Mouse (Mus musculus): ENCODE results near the gene Apoc3. TPM values are rescaled to one million over a fixed set of nuclear protein-coding genes. Genes with fewer than 3 reads are reported as not detected.

The Apoc3 gene
- polyA plus RNA-seq, 1 experiment from 2014 or later = not detected

DNA sequence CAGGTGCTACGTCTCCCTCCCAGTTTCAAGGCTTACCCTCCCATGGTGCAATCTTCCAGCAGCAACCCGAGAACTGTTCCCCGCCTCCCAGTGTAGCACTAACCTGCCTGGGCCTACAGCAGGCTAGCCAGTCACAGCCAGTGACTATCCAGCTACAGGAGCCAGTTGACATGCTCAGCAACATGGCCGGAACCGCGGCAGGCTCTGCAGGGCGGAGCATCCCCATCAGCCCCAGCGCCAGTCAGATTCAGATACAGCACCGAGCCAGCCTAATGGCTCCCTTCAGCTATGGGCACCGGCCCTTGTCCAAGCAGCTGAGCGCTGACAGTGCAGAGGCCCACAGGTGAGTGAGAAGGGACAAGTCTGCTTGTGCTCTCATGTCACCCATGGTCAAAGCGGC lies 25.0 kb downstream of the Apoc3 start:
- H3K4me1 ChIP-seq (replicated peaks) = no peaks in the 10 kb centered on the region
- no peak overlapping the region for H3K27ac ChIP-seq (replicated peaks)
- no peak overlapping the region for H3K4me2 ChIP-seq
- WGBS = 95% methylated on average over 12 of the region's 12 CpGs
- H3K9me3 ChIP-seq = no peaks in the 10 kb centered on the region
- H3K36me3 ChIP-seq = peaks cover 32% of the 10 kb centered on the region
- H3K27me3 ChIP-seq = no peaks in the 10 kb centered on the region
- no peak overlapping the region for H3K9ac ChIP-seq
- ATAC-seq (ENCODE audit: low FRiP score, low read depth) = no peak
- H3K4me3 ChIP-seq = no peak overlapping the region

DNA sequence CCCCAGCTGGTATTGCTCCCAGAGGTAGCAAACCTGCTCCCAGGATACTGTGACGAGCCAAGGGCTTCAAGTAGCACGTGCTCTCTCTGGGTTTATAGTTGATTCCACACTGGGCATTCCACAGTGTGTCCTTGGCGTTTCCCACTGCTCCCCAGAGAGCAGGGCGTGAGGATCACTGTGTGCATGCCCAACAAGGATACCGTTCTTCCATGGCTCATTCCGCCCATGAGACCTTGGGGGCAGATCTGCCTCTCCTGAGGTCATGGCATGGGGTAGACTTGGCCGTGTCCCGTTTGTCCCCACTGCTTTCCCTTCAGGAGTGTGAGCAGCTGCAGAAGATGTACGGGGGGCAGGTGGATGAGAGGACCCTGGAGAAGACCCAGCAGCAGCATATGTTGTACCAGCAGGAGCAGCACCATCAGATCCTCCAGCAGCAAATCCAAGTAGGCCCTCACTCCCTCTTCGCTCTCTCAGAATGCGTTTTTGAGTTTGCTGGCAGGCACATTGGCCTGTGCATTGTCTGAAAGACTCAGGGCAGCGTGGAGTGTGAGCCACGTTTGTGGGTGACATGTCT lies 26.9 kb downstream of the Apoc3 start:
- Histone ChIP-seq H3K4me1 (replicated peaks) (no peaks in the 10 kb centered on the region), H3K4me2 (no peak overlapping the region), H3K9me3 (no peaks in the 10 kb centered on the region), H3K27ac (replicated peaks) (no peak overlapping the region), H3K27me3 (no peaks in the 10 kb centered on the region), H3K4me3 (no peak overlapping the region), H3K9ac (no peak overlapping the region), H3K36me3 (peaks cover 42% of the 10 kb centered on the region)
- 82% methylated on average over 13 of the region's 13 CpGs for WGBS
- ATAC-seq (ENCODE audit: low FRiP score, low read depth) = no peak

GRCm38 (mm10) chr9:46207501-46207869 lies 28.0 kb downstream of the Apoc3 start:
- H3K27me3 ChIP-seq = no peaks in the 10 kb centered on the region
- no peak for ATAC-seq (ENCODE audit: low FRiP score, low read depth)
- no peak overlapping the region for H3K4me2 ChIP-seq
- H3K9me3 ChIP-seq = no peaks in the 10 kb centered on the region
- 93% methylated on average over 6 of the region's 6 CpGs for WGBS
- no peak overlapping the region for H3K27ac ChIP-seq (replicated peaks)
- H3K4me3 ChIP-seq = no peak overlapping the region
- H3K36me3 ChIP-seq = peaks cover 42% of the 10 kb centered on the region
- H3K9ac ChIP-seq = no peak overlapping the region
- no peaks in the 10 kb centered on the region for H3K4me1 ChIP-seq (replicated peaks)

DNA sequence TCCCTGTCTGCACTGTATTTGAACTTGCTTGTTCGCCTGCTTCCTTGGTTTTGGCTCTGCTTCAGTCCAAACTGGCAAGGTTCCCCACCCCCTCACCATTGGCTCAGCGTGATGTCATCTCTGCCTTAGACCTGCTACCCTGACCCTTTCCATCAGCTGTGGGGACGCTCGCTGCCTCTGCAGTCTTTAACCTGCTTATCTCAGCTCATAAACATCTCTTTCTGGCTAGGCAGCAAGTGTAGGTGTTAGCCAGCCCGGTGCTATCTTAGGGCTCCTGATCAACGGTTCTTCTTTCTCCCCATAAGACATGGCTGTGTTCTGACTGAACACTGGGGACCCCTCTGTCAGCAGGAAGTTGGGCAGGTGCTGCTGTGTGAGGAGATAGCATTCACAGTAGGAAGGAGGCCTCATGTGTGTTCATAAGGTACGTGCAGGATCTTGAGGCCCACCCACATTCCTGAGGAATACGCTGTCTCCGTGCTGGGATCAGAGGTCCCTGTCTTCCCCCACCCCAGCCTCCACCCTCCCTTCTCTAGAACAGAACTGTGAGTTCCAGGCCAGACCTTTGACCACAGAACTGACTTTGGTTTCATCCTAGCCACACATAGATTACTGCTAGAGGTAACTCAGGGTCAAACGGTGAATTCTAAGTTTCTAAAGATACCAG lies 28.5 kb downstream of the Apoc3 start:
- H3K27ac ChIP-seq (replicated peaks) = no peak overlapping the region
- no peak overlapping the region for H3K4me3 ChIP-seq
- no peaks in the 10 kb centered on the region for H3K9me3 ChIP-seq
- no peak overlapping the region for H3K4me2 ChIP-seq
- peaks cover 41% of the 10 kb centered on the region for H3K36me3 ChIP-seq
- H3K27me3 ChIP-seq = no peaks in the 10 kb centered on the region
- no peak overlapping the region for H3K9ac ChIP-seq
- no peaks in the 10 kb centered on the region for H3K4me1 ChIP-seq (replicated peaks)
- WGBS = 89% methylated on average over 10 of the region's 10 CpGs
- no peak for ATAC-seq (ENCODE audit: low FRiP score, low read depth)

DNA sequence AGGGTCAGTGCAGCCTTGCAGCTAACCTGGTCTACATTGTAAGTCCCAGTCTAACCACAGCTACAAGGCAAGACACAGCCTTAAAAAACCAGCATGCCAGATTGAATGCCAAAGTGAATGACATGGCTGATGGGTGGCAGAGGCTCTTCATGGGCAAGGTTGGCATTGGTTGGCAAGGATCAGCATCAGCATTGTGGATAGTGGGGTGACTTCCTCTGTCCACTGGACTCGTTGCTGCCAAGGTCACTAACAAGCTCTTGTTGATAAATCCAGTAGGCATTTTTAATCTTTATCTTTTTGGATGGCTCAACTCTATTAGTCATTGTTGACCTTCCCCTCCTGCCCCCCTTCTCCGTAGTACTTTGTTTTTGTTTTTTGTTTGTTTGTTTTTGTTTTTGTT lies 35.8 kb downstream of the Apoc3 start:
- Histone ChIP-seq H3K36me3 (peaks cover 40% of the 10 kb centered on the region), H3K27me3 (no peaks in the 10 kb centered on the region), H3K4me3 (no peak overlapping the region), H3K9me3 (no peaks in the 10 kb centered on the region), H3K4me1 (replicated peaks) (no peaks in the 10 kb centered on the region), H3K9ac (no peak overlapping the region), H3K27ac (replicated peaks) (no peak overlapping the region), H3K4me2 (no peak overlapping the region)
- ATAC-seq (ENCODE audit: low FRiP score, low read depth) = no peak
- 95% methylated on average over 2 of the region's 2 CpGs for WGBS

DNA sequence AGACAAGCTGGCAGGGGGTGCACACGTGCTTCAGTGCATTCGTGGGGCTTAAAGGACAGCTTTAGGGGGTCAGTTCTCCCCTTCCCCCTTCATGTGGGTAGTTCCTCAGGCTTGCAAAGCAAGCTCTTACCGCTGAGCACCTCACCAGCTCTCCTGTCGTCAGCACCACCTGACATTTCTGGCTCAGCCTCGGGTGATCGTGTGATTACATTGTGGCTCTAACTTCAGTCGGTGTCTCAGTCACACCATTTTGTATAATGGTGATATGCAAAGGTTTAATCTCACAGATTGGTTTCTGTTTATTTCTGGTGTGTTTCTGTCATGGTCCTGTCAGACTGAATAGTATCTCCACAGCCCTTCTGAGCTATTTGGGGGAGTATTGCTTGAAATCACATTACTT lies 36.5 kb downstream of the Apoc3 start:
- Histone ChIP-seq H3K27me3 (no peaks in the 10 kb centered on the region), H3K36me3 (peaks cover 34% of the 10 kb centered on the region), H3K9me3 (no peaks in the 10 kb centered on the region), H3K27ac (replicated peaks) (no peak overlapping the region), H3K4me2 (no peak overlapping the region), H3K4me1 (replicated peaks) (no peaks in the 10 kb centered on the region), H3K4me3 (no peak overlapping the region), H3K9ac (no peak overlapping the region)
- no peak for ATAC-seq (ENCODE audit: low FRiP score, low read depth)
- whole genome bisulfite sequencing = 83% methylated on average over 7 of the region's 7 CpGs

DNA sequence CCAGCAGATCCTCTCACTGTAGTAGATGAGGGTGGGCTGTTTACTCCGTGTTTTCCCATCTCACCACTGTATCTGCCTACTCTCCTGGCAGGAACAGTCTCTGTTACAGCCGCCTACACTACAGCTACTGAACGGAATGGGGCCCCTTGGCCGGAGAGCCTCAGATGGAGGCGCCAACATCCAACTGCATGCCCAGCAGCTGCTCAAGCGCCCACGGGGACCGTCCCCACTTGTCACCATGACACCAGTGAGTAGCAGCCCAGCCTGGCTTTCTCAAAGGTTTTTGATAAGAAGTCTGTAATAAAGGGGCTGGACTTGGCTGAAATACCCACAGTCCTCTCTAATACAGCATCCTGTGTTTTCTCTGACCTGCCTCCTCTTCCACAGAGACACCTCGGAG lies 37.0 kb downstream of the Apoc3 start:
- Histone ChIP-seq H3K4me1 (replicated peaks) (no peaks in the 10 kb centered on the region), H3K9me3 (no peaks in the 10 kb centered on the region), H3K27ac (replicated peaks) (no peak overlapping the region), H3K4me2 (no peak overlapping the region), H3K36me3 (peaks cover 32% of the 10 kb centered on the region), H3K9ac (no peak overlapping the region), H3K4me3 (no peak overlapping the region), H3K27me3 (no peaks in the 10 kb centered on the region)
- 84% methylated on average over 9 of the region's 9 CpGs for WGBS
- no peak for ATAC-seq (ENCODE audit: low FRiP score, low read depth)

GRCm38 (mm10) chr9:46196699-46197169 lies 38.7 kb downstream of the Apoc3 start:
- no peaks in the 10 kb centered on the region for H3K27me3 ChIP-seq
- ATAC-seq (ENCODE audit: low FRiP score, low read depth) = no peak
- H3K4me1 ChIP-seq (replicated peaks) = no peaks in the 10 kb centered on the region
- H3K36me3 ChIP-seq = peaks cover 28% of the 10 kb centered on the region
- no peak overlapping the region for H3K4me3 ChIP-seq
- WGBS = 89% methylated on average over 12 of the region's 12 CpGs
- H3K9me3 ChIP-seq = no peaks in the 10 kb centered on the region
- H3K27ac ChIP-seq (replicated peaks) = no peak overlapping the region
- H3K9ac ChIP-seq = no peak overlapping the region
- no peak overlapping the region for H3K4me2 ChIP-seq

DNA sequence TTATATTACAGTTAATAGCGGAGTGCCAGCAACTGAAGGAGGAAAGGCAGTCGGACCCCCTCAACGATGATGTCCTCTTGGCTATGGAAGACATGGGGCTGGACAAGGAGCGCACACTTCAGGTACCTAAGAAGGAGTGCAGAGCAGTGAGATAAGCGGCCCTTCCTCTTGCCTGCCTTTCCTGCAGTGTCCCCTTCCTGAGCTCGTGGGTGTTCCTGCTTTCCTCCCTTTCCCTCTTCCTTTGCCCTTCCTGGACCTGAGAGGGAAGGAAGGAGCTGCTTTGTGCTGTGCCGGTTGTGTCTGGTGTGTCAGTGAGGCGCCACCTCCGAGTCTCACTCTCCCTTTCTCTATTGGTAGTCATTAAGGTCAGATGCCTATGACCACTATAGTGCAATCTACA lies 40.6 kb downstream of the Apoc3 start:
- no peaks in the 10 kb centered on the region for H3K4me1 ChIP-seq (replicated peaks)
- H3K9ac ChIP-seq = no peak overlapping the region
- H3K36me3 ChIP-seq = peaks cover 28% of the 10 kb centered on the region
- no peak for ATAC-seq (ENCODE audit: low FRiP score, low read depth)
- H3K27me3 ChIP-seq = no peaks in the 10 kb centered on the region
- no peak overlapping the region for H3K4me2 ChIP-seq
- H3K27ac ChIP-seq (replicated peaks) = no peak overlapping the region
- no peaks in the 10 kb centered on the region for H3K9me3 ChIP-seq
- WGBS = 91% methylated on average over 9 of the region's 9 CpGs
- no peak overlapping the region for H3K4me3 ChIP-seq

DNA sequence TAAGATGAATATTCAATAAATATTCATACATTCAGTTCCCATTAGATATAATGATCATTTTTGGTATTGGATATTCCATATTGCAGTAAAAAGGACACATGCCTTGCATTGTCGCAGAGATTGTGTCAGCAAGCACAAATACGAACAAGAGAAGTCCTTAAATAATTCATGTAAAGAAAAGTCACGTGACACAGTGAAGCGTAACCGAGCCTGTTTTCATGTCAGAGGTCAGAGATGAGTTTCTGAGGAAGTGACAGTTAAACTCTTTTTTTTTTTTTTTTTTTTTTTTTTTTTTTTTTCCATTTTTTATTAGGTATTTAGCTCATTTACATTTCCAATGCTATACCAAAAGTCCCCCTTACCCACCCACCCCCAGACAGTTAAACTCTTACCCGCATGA lies 42.8 kb downstream of the Apoc3 start:
- Histone ChIP-seq H3K4me2 (no peak overlapping the region), H3K27me3 (no peaks in the 10 kb centered on the region), H3K9ac (no peak overlapping the region), H3K36me3 (peaks cover 11% of the 10 kb centered on the region), H3K4me3 (no peak overlapping the region), H3K9me3 (no peaks in the 10 kb centered on the region), H3K4me1 (replicated peaks) (peaks cover 4% of the 10 kb centered on the region; the same call in 1 of the 2 replicates), H3K27ac (replicated peaks) (no peak overlapping the region)
- no peak for ATAC-seq (ENCODE audit: low FRiP score, low read depth)
- WGBS = 70% methylated on average over 6 of the region's 6 CpGs

DNA sequence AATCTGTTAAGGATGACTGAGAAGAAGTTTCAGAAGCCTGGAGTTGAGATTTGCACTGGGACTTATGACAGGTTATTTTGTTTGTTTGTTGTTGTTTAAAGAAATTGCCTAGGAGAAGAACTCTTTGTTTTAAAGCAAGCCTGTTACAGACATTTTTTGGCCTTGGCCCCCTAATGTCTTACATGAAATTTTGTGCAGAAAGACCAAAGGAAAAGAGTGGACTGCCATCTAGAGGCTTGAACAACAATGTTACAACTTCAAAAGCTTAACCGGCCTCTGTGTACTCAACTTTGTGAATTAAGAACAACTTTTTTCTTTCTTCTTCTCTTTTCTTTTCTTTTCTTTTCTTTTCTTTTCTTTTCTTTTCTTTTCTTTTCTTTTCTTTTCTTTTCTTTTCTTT lies 43.8 kb downstream of the Apoc3 start:
- peaks cover 11% of the 10 kb centered on the region for H3K36me3 ChIP-seq
- no peak for ATAC-seq (ENCODE audit: low FRiP score, low read depth)
- 42% methylated on average over 1 of the region's 1 CpGs for WGBS
- H3K4me1 ChIP-seq (replicated peaks) = peaks cover 4% of the 10 kb centered on the region; the same call in 1 of the 2 replicates
- no peak overlapping the region for H3K9ac ChIP-seq
- no peak overlapping the region for H3K27ac ChIP-seq (replicated peaks)
- H3K9me3 ChIP-seq = no peaks in the 10 kb centered on the region
- H3K27me3 ChIP-seq = no peaks in the 10 kb centered on the region
- no peak overlapping the region for H3K4me3 ChIP-seq
- H3K4me2 ChIP-seq = no peak overlapping the region

GRCm38 (mm10) chr9:46191234-46191633 lies 44.2 kb downstream of the Apoc3 start:
- no peak for ATAC-seq (ENCODE audit: low FRiP score, low read depth)
- H3K27me3 ChIP-seq = no peaks in the 10 kb centered on the region
- no peak overlapping the region for H3K4me2 ChIP-seq
- peaks cover 11% of the 10 kb centered on the region for H3K36me3 ChIP-seq
- no peak overlapping the region for H3K27ac ChIP-seq (replicated peaks)
- H3K9ac ChIP-seq = no peak overlapping the region
- no peaks in the 10 kb centered on the region for H3K9me3 ChIP-seq
- 76% methylated on average over 8 of the region's 8 CpGs for WGBS
- H3K4me1 ChIP-seq (replicated peaks) = peaks cover 4% of the 10 kb centered on the region; the same call in 1 of the 2 replicates
- H3K4me3 ChIP-seq = no peak overlapping the region

DNA sequence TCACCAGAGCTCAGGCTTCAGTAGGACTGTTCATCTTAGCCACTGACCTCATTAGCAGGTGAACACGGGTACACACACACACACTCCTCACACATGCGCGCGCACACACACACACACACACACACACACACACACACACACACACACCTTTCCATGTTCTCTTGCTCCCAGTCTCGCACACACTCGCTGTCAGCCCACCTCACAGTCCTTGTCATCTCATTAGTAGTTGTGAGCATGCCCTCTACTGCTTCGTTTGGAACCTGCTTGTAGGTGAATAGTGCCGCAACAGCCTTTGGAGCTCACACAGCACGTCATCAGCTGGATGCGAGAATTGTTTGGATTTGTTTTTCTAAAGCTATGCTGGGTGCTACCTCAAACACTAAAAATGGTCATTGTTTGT lies 46.1 kb downstream of the Apoc3 start:
- H3K36me3 ChIP-seq = no peaks in the 10 kb centered on the region
- no peak overlapping the region for H3K4me2 ChIP-seq
- no peak overlapping the region for H3K4me3 ChIP-seq
- no peak overlapping the region for H3K9ac ChIP-seq
- H3K27me3 ChIP-seq = no peaks in the 10 kb centered on the region
- H3K4me1 ChIP-seq (replicated peaks) = peaks cover 4% of the 10 kb centered on the region; the same call in 1 of the 2 replicates
- ATAC-seq (ENCODE audit: low FRiP score, low read depth) = peak; percentile 34; the same call in 1 of the 2 replicates
- 82% methylated on average over 10 of the region's 10 CpGs for WGBS
- H3K9me3 ChIP-seq = no peaks in the 10 kb centered on the region
- H3K27ac ChIP-seq (replicated peaks) = no peak overlapping the region
